Mouse (Mus musculus): ENCODE measurements around the gene Rnpepl1.

The Rnpepl1 gene

GRCm38 (mm10) chr1:92906779-92907631, 3.6 kb upstream of the Rnpepl1 start, which contains the start of gene Dusp28:
Gene Dusp28, plus strand, starts transcription at chr1:92906981.
- peak; percentile 92 for DNase-seq (ENCODE audit: low read depth, low spot score)

- DNase-seq (ENCODE audit: low read depth, low spot score), result no peak
Observed at GRCm38 (mm10) chr1:92907632-92908360, 2.8 kb upstream of the Rnpepl1 start.

- no peak for DNase-seq (ENCODE audit: low read depth, low spot score)
Observed at GRCm38 (mm10) chr1:92908664-92909063, 1.9 kb upstream of the Rnpepl1 start.

GRCm38 (mm10) chr1:92909068-92909467, 1.5 kb upstream of the Rnpepl1 start:
- peak; percentile 89 for DNase-seq (ENCODE audit: low read depth, low spot score)

GRCm38 (mm10) chr1:92910925-92911720, 540 bp downstream of the Rnpepl1 start:
- DNase-seq (ENCODE audit: low read depth, low spot score), result peak; percentile 51

- no peak for DNase-seq (ENCODE audit: low read depth, low spot score)
Observed at GRCm38 (mm10) chr1:92911721-92912138, 1.1 kb downstream of the Rnpepl1 start.

- DNase-seq (ENCODE audit: low read depth, low spot score), result peak; percentile 32
Observed at GRCm38 (mm10) chr1:92912286-92912685, 1.7 kb downstream of the Rnpepl1 start.

GRCm38 (mm10) chr1:92914239-92914638, 3.7 kb downstream of the Rnpepl1 start:
- DNase-seq (ENCODE audit: low read depth, low spot score), result no peak

- no peak for DNase-seq (ENCODE audit: low read depth, low spot score)
Observed at GRCm38 (mm10) chr1:92914993-92915392, 4.4 kb downstream of the Rnpepl1 start.

- DNase-seq (ENCODE audit: low read depth, low spot score), result no peak
Observed at GRCm38 (mm10) chr1:92916725-92917124, 6.1 kb downstream of the Rnpepl1 start.

GRCm38 (mm10) chr1:92919151-92919550, 8.6 kb downstream of the Rnpepl1 start:
- peak; percentile 78 for DNase-seq (ENCODE audit: low read depth, low spot score)

GRCm38 (mm10) chr1:92919775-92920174, 9.2 kb downstream of the Rnpepl1 start:
- DNase-seq (ENCODE audit: low read depth, low spot score), result peak; percentile 54

- DNase-seq (ENCODE audit: low read depth, low spot score), result no peak
Observed at GRCm38 (mm10) chr1:92920474-92921200, 10.1 kb downstream of the Rnpepl1 start.

- DNase-seq (ENCODE audit: low read depth, low spot score), result no peak
Observed at GRCm38 (mm10) chr1:92921496-92921895, 10.9 kb downstream of the Rnpepl1 start.

GRCm38 (mm10) chr1:92930171-92930706, 19.7 kb downstream of the Rnpepl1 start:
- no peak for DNase-seq (ENCODE audit: low read depth, low spot score)

GRCm38 (mm10) chr1:92933611-92934010, 23.0 kb downstream of the Rnpepl1 start:
- DNase-seq (ENCODE audit: low read depth, low spot score), result no peak

GRCm38 (mm10) chr1:92934182-92934827, 23.7 kb downstream of the Rnpepl1 start, which contains the start of gene Capn10:
Gene Capn10, plus strand, starts transcription at chr1:92934376.
- DNase-seq (ENCODE audit: low read depth, low spot score), result peak; percentile 99

- DNase-seq (ENCODE audit: low read depth, low spot score), result no peak
Observed at GRCm38 (mm10) chr1:92935054-92935962, 24.7 kb downstream of the Rnpepl1 start.

- DNase-seq (ENCODE audit: low read depth, low spot score), result no peak
Observed at GRCm38 (mm10) chr1:92935977-92936376, 25.4 kb downstream of the Rnpepl1 start.
